Mouse (Mus musculus): ENCODE results near the gene Mtmr10.

DNA sequence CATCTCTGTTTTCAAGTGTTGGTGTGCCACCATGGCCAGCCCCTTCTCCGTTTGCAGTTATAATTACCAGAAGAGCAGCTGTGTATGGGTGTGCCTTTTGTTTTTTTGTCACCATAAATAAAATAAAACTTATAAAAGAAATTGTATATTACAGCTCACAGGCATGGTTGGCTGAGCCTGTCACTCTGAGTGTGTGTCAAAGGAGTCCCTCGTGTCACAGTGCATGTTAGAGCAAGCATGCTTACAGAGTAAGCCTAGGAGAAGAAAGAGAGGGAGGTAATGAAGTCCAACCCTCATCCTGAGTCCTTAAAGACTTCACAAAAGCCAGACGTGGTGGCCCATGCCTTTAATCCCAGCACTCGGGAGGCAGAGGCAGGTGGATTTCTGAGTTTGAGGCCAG is 45.0 kb upstream of the Mtmr10 start:
- TF ChIP-seq CTCF (IDR thresholded peaks at IDR 0.05; ENCODE audit: control insufficient read depth, insufficient read depth, insufficient read length) (no peak), USF1 (IDR thresholded peaks at IDR 0.05; ENCODE audit: low read depth) (no peak), CEBPB (IDR thresholded peaks at IDR 0.05; ENCODE audit: low read depth) (no peak), FOSL1 (IDR thresholded peaks at IDR 0.05; ENCODE audit: insufficient read depth, low read length, poor library complexity, severe bottlenecking) (no peak), MAX (IDR thresholded peaks at IDR 0.05) (no peak)

Measured in C2C12 (cell line).